Mouse (Mus musculus) splenic B cell, adult 2 months (primary cell): Measurements from ENCODE around the gene Ccdc117.
"Not testable (repeated sequence)": the region's sequence is repeated elsewhere in the genome, so short reads cannot be mapped to it uniquely, and the experiment has no call there.

Source experiments
- DNase-seq: peaks from one replicate; pipeline ENCODE4 v3.0.0-alpha.2; 2011; ENCODE audit warnings: low read depth, low spot score
- H3K27me3 ChIP-seq: 2 replicates; pipeline ENCODE4 v1.6.1; 2012; ENCODE audit warnings: mild to moderate bottlenecking, low read length, moderate library complexity, mixed read lengths; ENCODE audit not compliant: control insufficient read depth, poor library complexity, insufficient read depth, severe bottlenecking
- H3K36me3 ChIP-seq: 2 replicates; pipeline ENCODE4 v1.6.1; 2012; ENCODE audit warnings: mild to moderate bottlenecking, low read length, moderate library complexity, mixed read lengths; ENCODE audit not compliant: control insufficient read depth, poor library complexity, insufficient read depth, severe bottlenecking

Gene Ccdc117

GRCm38 (mm10) chr11:5490989-5491656, 50.9 kb downstream of the Ccdc117 start:
- no peaks in the 10 kb centered on the region for H3K36me3 ChIP-seq
- DNase-seq = no peak
- H3K27me3 ChIP-seq = no peaks in the 10 kb centered on the region

- not testable (repeated sequence) for H3K27me3 ChIP-seq, H3K36me3 ChIP-seq, DNase-seq
Measured at GRCm38 (mm10) chr11:5489433-5489832, 52.6 kb downstream of the Ccdc117 start.

GRCm38 (mm10) chr11:5485193-5486011, 56.6 kb downstream of the Ccdc117 start:
- DNase-seq = peak; percentile 94
- no peaks in the 10 kb centered on the region for H3K27me3 ChIP-seq
- no peaks in the 10 kb centered on the region for H3K36me3 ChIP-seq

GRCm38 (mm10) chr11:5482581-5482980, 59.4 kb downstream of the Ccdc117 start:
- no peak for DNase-seq
- Histone ChIP-seq H3K27me3 (no peaks in the 10 kb centered on the region), H3K36me3 (no peaks in the 10 kb centered on the region)
